Mouse (Mus musculus): ENCODE data around the gene Psme2. TPM values are rescaled to one million over a fixed set of nuclear protein-coding genes. Genes with fewer than 3 reads are reported as not detected.

Gene Psme2
- total and polyA plus RNA-seq, 3 experiments, result 467 to 757 (median 684) TPM

DNA sequence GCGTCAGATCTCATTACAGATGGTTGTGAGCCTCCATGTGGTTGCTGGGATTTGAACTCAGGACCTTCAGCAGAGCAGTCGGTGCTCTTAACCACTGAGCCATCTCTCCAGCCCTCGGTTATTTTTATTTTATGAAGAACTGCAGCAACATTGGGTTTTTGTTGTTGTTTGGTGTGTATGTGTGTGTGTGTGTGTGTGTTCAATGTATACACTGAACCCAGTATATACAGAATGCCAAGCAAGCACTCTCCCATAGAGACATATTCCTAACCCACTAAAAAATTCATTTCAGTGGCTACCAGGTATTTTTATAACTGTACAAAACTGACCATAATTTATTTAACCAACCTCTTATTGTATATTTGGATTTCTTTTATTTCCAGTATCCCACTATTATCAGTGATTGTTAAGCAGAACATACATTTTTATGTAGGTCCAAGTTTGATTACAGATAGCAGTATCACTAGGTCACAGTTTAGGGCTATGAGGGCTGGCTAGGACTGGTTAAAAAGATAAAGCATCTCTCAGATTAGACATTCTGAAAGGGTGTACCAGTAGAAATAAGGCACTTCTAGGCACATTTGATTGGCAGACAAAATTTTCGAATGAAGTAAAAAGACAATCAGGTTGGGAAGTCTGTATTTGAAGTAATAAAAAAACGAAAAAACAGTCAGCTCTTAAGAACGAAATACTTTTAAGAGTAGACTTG lies 32.0 kb downstream of the Psme2 start:
- no peak for TF ChIP-seq ZC3H11A (IDR thresholded peaks at IDR 0.05; ENCODE audit: low read depth, low read length)
- no peak for TF ChIP-seq ETS1 (conservative IDR thresholded peaks at IDR 0.05; ENCODE audit: low read depth, low read length)
- TF ChIP-seq EP300 (IDR thresholded peaks at IDR 0.05; ENCODE audit: low read length), result no peak
- peak; percentile 54; the same call in 1 of the 2 replicates for TF ChIP-seq CHD1 (IDR thresholded peaks at IDR 0.05; ENCODE audit: low read depth, low read length)
- no peak for TF ChIP-seq ZNF384 (IDR thresholded peaks at IDR 0.05; ENCODE audit: low read depth, low read length)
- peak; percentile 58; the same call in 1 of the 2 replicates for TF ChIP-seq TBP (conservative IDR thresholded peaks at IDR 0.05; ENCODE audit: low read depth, low read length)
- peak overlapping the region; percentile 61; the same call in 1 of the 2 replicates for H3K4me2 ChIP-seq (ENCODE audit: insufficient read depth, low read depth, poor library complexity, severe bottlenecking)
- in situ Hi-C loops (cut with MboI; ENCODE audit: low pct_ligation_motif_present, low pct_unique_long_range_greater_than_20kb, low sequenced_read_pairs), result no loop called here
- H3K27me3 ChIP-seq (replicated peaks), result no peaks in the 10 kb centered on the region
- peak overlapping the region in 2 of 3 experiments; percentile 69 to 80 for H3K4me3 ChIP-seq (replicated peaks in 1 of 3; ENCODE audit: low read depth in 2 of 3, low read length in 2 of 3, poor library complexity in 1 of 3)
- H3K9me3 ChIP-seq (replicated peaks; ENCODE audit: low read length), result no peaks in the 10 kb centered on the region
- no peak overlapping the region for H3K27ac ChIP-seq (ENCODE audit: insufficient read depth, low read depth)
- peaks cover 7 to 20% of the 10 kb centered on the region in 2 experiments for H3K36me3 ChIP-seq (replicated peaks in 1 of 2; ENCODE audit: control insufficient read depth in 1 of 2, insufficient read depth in 1 of 2, low read length in 1 of 2)
- dilution Hi-C loops (cut with MboI; ENCODE audit: extremely low pct_ligation_motif_present, extremely low pct_unique_long_range_greater_than_20kb, low sequenced_read_pairs), result no loop called here
- peak overlapping the region; percentile 87 for H3K9ac ChIP-seq (ENCODE audit: insufficient read depth, low read depth)
- DNase-seq (ENCODE audit: extremely low read depth), result no peak
- H3K4me1 ChIP-seq (ENCODE audit: control insufficient read depth in 1 of 2, insufficient read depth in 2 of 2), result peaks cover 9 to 35% of the 10 kb centered on the region in 2 experiments
- peaks cover 6% of the 10 kb centered on the region; the same call in 1 of the 2 replicates for H3K79me2 ChIP-seq (replicated peaks; ENCODE audit: control insufficient read depth, extremely low read depth, insufficient read depth, poor library complexity, severe bottlenecking)

DNA sequence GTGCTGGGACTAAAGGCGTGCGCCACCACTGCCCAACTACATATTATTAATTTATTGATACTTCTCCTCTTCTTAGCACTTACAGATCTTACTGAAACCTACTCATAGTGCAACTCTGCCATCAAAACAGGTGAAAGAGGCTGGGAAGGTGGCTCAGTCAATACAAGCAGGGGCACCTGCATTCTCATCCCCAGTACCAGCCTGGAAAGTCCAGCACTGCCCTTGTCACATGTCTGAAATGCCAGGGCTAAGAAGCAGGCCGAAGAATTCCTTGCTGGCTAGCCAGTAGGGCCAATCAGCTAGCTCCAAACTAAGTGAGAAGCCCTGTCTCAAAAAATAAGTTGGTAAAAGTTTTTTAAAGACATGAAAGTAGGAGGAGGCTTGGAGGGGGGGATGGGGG lies 33.3 kb downstream of the Psme2 start:
- Histone ChIP-seq H3K9ac (ENCODE audit: insufficient read depth, low read depth) (peak overlapping the region; percentile 53; the same call in 1 of the 2 replicates), H3K4me1 (ENCODE audit: control insufficient read depth in 1 of 2, insufficient read depth in 2 of 2) (peaks cover 9 to 35% of the 10 kb centered on the region in 2 experiments), H3K4me3 (replicated peaks in 1 of 3; ENCODE audit: low read depth in 2 of 3, low read length in 2 of 3, poor library complexity in 1 of 3) (no peak overlapping the region), H3K79me2 (replicated peaks; ENCODE audit: control insufficient read depth, extremely low read depth, insufficient read depth, poor library complexity, severe bottlenecking) (peaks cover 6% of the 10 kb centered on the region; the same call in 1 of the 2 replicates), H3K27ac (ENCODE audit: insufficient read depth, low read depth) (peak overlapping the region; percentile 86), H3K36me3 (replicated peaks in 1 of 2; ENCODE audit: control insufficient read depth in 1 of 2, insufficient read depth in 1 of 2, low read length in 1 of 2) (peaks cover 0 to 7% of the 10 kb centered on the region in 2 experiments), H3K4me2 (ENCODE audit: insufficient read depth, low read depth, poor library complexity, severe bottlenecking) (peak overlapping the region; percentile 47), H3K9me3 (replicated peaks; ENCODE audit: low read length) (no peaks in the 10 kb centered on the region), H3K27me3 (replicated peaks) (no peaks in the 10 kb centered on the region)
- dilution Hi-C loops (cut with MboI; ENCODE audit: extremely low pct_ligation_motif_present, extremely low pct_unique_long_range_greater_than_20kb, low sequenced_read_pairs), result no loop called here
- DNase-seq (ENCODE audit: extremely low read depth), result no peak
- in situ Hi-C loops (cut with MboI; ENCODE audit: low pct_ligation_motif_present, low pct_unique_long_range_greater_than_20kb, low sequenced_read_pairs), result no loop called here
- no peak for TF ChIP-seq MXI1 (IDR thresholded peaks at IDR 0.05; ENCODE audit: low read depth, low read length)
- no peak for TF ChIP-seq SIN3A (IDR thresholded peaks at IDR 0.05; ENCODE audit: low read length)
- TF ChIP-seq EP300 (IDR thresholded peaks at IDR 0.05; ENCODE audit: low read length), result no peak
- no peak for TF ChIP-seq MEF2A (IDR thresholded peaks at IDR 0.05; ENCODE audit: borderline replicate concordance, low read depth, low read length)

DNA sequence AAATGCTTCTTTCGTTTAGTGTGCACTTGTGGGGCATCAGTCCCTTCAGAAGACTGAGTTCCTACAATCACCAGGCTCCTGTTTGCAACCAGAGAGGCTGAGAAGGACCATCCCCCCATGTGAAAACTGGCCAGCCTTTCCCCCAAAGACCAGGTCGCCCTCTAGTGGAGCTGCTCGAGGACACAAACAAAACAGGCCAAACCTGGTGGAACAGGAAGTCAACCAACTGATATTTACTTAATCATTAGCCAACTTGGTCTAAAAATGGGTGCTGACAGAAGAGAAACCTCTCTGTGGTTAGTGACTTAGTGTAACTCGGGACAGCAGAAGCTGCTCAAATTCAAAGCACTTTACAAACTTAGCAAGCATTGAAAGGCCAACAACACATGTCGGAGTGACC lies 33.9 kb downstream of the Psme2 start:
- DNase-seq (ENCODE audit: extremely low read depth), result peak; percentile 97
- Histone ChIP-seq H3K9me3 (replicated peaks; ENCODE audit: low read length) (no peaks in the 10 kb centered on the region), H3K4me3 (replicated peaks in 1 of 3; ENCODE audit: low read depth in 2 of 3, low read length in 2 of 3, poor library complexity in 1 of 3) (no peak overlapping the region), H3K4me2 (ENCODE audit: insufficient read depth, low read depth, poor library complexity, severe bottlenecking) (peak overlapping the region; percentile 47), H3K4me1 (ENCODE audit: control insufficient read depth in 1 of 2, insufficient read depth in 2 of 2) (peaks cover 8 to 31% of the 10 kb centered on the region in 2 experiments), H3K79me2 (replicated peaks; ENCODE audit: control insufficient read depth, extremely low read depth, insufficient read depth, poor library complexity, severe bottlenecking) (peaks cover 5% of the 10 kb centered on the region; the same call in 1 of the 2 replicates), H3K27ac (ENCODE audit: insufficient read depth, low read depth) (peak overlapping the region; percentile 86), H3K9ac (ENCODE audit: insufficient read depth, low read depth) (no peak overlapping the region), H3K36me3 (replicated peaks in 1 of 2; ENCODE audit: control insufficient read depth in 1 of 2, insufficient read depth in 1 of 2, low read length in 1 of 2) (peaks cover 0 to 4% of the 10 kb centered on the region in 2 experiments), H3K27me3 (replicated peaks) (no peaks in the 10 kb centered on the region)
- in situ Hi-C loops (cut with MboI; ENCODE audit: low pct_ligation_motif_present, low pct_unique_long_range_greater_than_20kb, low sequenced_read_pairs) (no loop called here), dilution Hi-C loops (cut with MboI; ENCODE audit: extremely low pct_ligation_motif_present, extremely low pct_unique_long_range_greater_than_20kb, low sequenced_read_pairs) (no loop called here)
- no peak for TF ChIP-seq E2F4 (IDR thresholded peaks at IDR 0.05; ENCODE audit: insufficient replicate concordance, low read depth, low read length)
- TF ChIP-seq CTCF (conservative IDR thresholded peaks at IDR 0.05 in 1 of 2, IDR thresholded peaks at IDR 0.05 in 1 of 2; ENCODE audit: low read depth in 2 of 2, low read length in 2 of 2), result peak; percentile 48 to 96; a peak in 3 of 4 replicates
- no peak for TF ChIP-seq ZMIZ1 (IDR thresholded peaks at IDR 0.05; ENCODE audit: low read depth, low read length)
- peak; percentile 84 for TF ChIP-seq ETS1 (conservative IDR thresholded peaks at IDR 0.05; ENCODE audit: low read depth, low read length)
- TF ChIP-seq ZNF384 (IDR thresholded peaks at IDR 0.05; ENCODE audit: low read depth, low read length), result peak; percentile 22; the same call in 1 of the 2 replicates
- TF ChIP-seq JUND (conservative IDR thresholded peaks at IDR 0.05; ENCODE audit: low read depth, low read length), result no peak; the same call in 1 of the 2 replicates
- peak; percentile 54; the same call in 1 of the 2 replicates for TF ChIP-seq TBP (conservative IDR thresholded peaks at IDR 0.05; ENCODE audit: low read depth, low read length)
- TF ChIP-seq CHD2 (IDR thresholded peaks at IDR 0.05; ENCODE audit: low read length), result peak; percentile 92
- peak; percentile 83; the same call in 1 of the 2 replicates for TF ChIP-seq SIN3A (IDR thresholded peaks at IDR 0.05; ENCODE audit: low read length)
- TF ChIP-seq POLR2A (IDR thresholded peaks at IDR 0.05; ENCODE audit: low read depth, low read length), result peak; percentile 47; the same call in 1 of the 2 replicates
- TF ChIP-seq EP300 (IDR thresholded peaks at IDR 0.05; ENCODE audit: low read length), result peak; percentile 65
- no peak for TF ChIP-seq NRF1 (IDR thresholded peaks at IDR 0.05; ENCODE audit: low read depth, low read length)
- peak; percentile 36; the same call in 1 of the 2 replicates for TF ChIP-seq NELFE (IDR thresholded peaks at IDR 0.05; ENCODE audit: low read depth, low read length)
- no peak for TF ChIP-seq MAFK (IDR thresholded peaks at IDR 0.05; ENCODE audit: insufficient replicate concordance, low read length)
- TF ChIP-seq MAZ (IDR thresholded peaks at IDR 0.05; ENCODE audit: low read depth, low read length), result peak; percentile 72
- peak; percentile 89 for TF ChIP-seq RAD21 (IDR thresholded peaks at IDR 0.05; ENCODE audit: low read depth, low read length)
- TF ChIP-seq GABPA (IDR thresholded peaks at IDR 0.05; ENCODE audit: insufficient replicate concordance, low read depth, low read length), result no peak
- peak; percentile 99 for TF ChIP-seq MEF2A (IDR thresholded peaks at IDR 0.05; ENCODE audit: borderline replicate concordance, low read depth, low read length)
- TF ChIP-seq USF2 (conservative IDR thresholded peaks at IDR 0.05; ENCODE audit: low read depth, low read length), result no peak
